Mouse (Mus musculus) bone marrow macrophage, adult 2 months (primary cell): Measurements from ENCODE around the gene Ctsw.

Source experiments
- CTCF ChIP-seq: IDR thresholded peaks from 2 replicates; pipeline ENCODE4 v1.5.1; 2012; ENCODE audit warnings: low read depth, mild to moderate bottlenecking, low read length, moderate library complexity
- POLR2A ChIP-seq: IDR thresholded peaks from 2 replicates; pipeline ENCODE4 v1.6.1; 2012; ENCODE audit warnings: mild to moderate bottlenecking, low read depth, low read length, borderline replicate concordance

- TF ChIP-seq CTCF, result no peak
- TF ChIP-seq POLR2A, result no peak
Measured at GRCm38 (mm10) chr19:5448354-5449150, 19.8 kb downstream of the Ctsw start.
